Mouse (Mus musculus): ENCODE data around the gene Zdhhc7. TPM values are rescaled to one million over a fixed set of nuclear protein-coding genes. Genes with fewer than 3 reads are reported as not detected.
A peak's percentile ranks its signal among the peaks of the same experiment; 100 is the strongest.

Gene Zdhhc7
- polyA plus RNA-seq, 1 experiment from 2014 or later: 10.8 TPM

- no peak overlapping the region for H3K27ac ChIP-seq (ENCODE audit: low read depth)
- H3K36me3 ChIP-seq (replicated peaks; ENCODE audit: insufficient read depth, low read length): no peaks in the 10 kb centered on the region
- no peak for ATAC-seq
- H3K4me2 ChIP-seq (ENCODE audit: low read depth, low read length): no peak overlapping the region
- no peaks in the 10 kb centered on the region for H3K9me3 ChIP-seq (ENCODE audit: low read length)
- H3K9ac ChIP-seq (replicated peaks): no peak overlapping the region
- peaks cover 24% of the 10 kb centered on the region for H3K27me3 ChIP-seq (ENCODE audit: insufficient read depth, low read length)
- WGBS (ENCODE audit: insufficient replicate concordance): 73% methylated on average over 5 of the region's 5 CpGs
- no peak for DNase-seq
- TF ChIP-seq EP300 (IDR thresholded peaks at IDR 0.05; ENCODE audit: low read depth) (no peak), CTCF (IDR thresholded peaks at IDR 0.05; ENCODE audit: low read depth) (no peak)
- no peak overlapping the region for H3K4me3 ChIP-seq (ENCODE audit: low read depth, low read length)
- peaks cover 11% of the 10 kb centered on the region for H3K4me1 ChIP-seq (ENCODE audit: insufficient read depth)
These were observed 17.6 kb upstream of the Zdhhc7 start for GRCm38 (mm10) chr8:120118847-120119246.

DNA sequence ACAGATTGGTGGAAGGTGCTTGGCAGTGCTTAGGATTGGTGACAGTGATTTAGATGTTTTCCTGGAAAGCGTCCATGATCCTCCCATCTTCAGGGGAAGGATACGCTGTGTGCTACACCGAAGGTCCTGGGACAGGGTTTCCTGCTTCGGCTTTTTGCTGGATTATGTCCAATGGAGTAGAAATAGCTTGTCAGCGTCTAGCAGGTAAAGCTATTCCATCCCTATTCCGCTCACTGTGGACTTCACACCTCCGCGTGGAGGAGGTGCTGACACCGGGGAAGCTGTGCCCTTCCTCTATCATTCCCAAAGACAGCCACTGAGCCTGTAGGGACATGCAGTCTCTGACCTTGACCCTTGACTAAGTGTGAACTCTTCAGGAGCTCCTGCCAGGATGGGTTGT lies 16.9 kb upstream of the Zdhhc7 start:
- Histone ChIP-seq H3K4me2 (ENCODE audit: low read depth, low read length) (no peak overlapping the region), H3K9me3 (ENCODE audit: low read length) (no peaks in the 10 kb centered on the region), H3K4me1 (ENCODE audit: insufficient read depth) (peaks cover 16% of the 10 kb centered on the region), H3K9ac (replicated peaks) (no peak overlapping the region), H3K27me3 (ENCODE audit: insufficient read depth, low read length) (peaks cover 24% of the 10 kb centered on the region), H3K4me3 (ENCODE audit: low read depth, low read length) (no peak overlapping the region), H3K36me3 (replicated peaks; ENCODE audit: insufficient read depth, low read length) (no peaks in the 10 kb centered on the region), H3K27ac (ENCODE audit: low read depth) (no peak overlapping the region)
- no peak for DNase-seq
- TF ChIP-seq CTCF (IDR thresholded peaks at IDR 0.05; ENCODE audit: low read depth) (no peak), EP300 (IDR thresholded peaks at IDR 0.05; ENCODE audit: low read depth) (no peak)
- ATAC-seq: no peak
- 74% methylated on average over 9 of the region's 9 CpGs for WGBS (ENCODE audit: insufficient replicate concordance)

DNA sequence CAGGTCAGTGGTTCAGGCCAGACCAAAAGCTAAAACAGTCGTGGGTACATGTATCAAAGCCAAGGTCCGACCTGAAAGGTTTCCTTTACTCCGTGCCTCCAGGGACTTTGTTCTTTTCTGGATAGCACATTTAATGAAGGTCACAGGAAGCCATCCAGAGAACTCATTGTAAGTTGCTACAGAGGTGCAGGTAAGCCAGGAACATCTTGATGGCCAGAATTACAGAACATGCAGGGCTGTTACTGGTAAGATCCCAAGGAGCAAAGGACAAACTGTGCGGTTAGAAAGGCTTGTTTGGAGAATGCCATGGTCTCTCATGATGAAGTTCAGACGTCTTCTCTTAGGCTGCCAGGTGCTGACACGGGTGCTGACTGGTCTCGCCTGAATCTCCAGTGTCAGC lies 15.3 kb upstream of the Zdhhc7 start:
- Histone ChIP-seq H3K4me3 (ENCODE audit: low read depth, low read length) (no peak overlapping the region), H3K4me2 (ENCODE audit: low read depth, low read length) (peak overlapping the region; percentile 20; the same call in 1 of the 2 replicates), H3K9ac (replicated peaks) (no peak overlapping the region), H3K27ac (ENCODE audit: low read depth) (no peak overlapping the region), H3K4me1 (ENCODE audit: insufficient read depth) (peaks cover 21% of the 10 kb centered on the region), H3K9me3 (ENCODE audit: low read length) (no peaks in the 10 kb centered on the region), H3K36me3 (replicated peaks; ENCODE audit: insufficient read depth, low read length) (no peaks in the 10 kb centered on the region), H3K27me3 (ENCODE audit: insufficient read depth, low read length) (peaks cover 24% of the 10 kb centered on the region)
- no peak for TF ChIP-seq EP300 (IDR thresholded peaks at IDR 0.05; ENCODE audit: low read depth)
- no peak for TF ChIP-seq CTCF (IDR thresholded peaks at IDR 0.05; ENCODE audit: low read depth)
- DNase-seq (no peak), ATAC-seq (no peak)
- 61% methylated on average over 7 of the region's 7 CpGs for WGBS (ENCODE audit: insufficient replicate concordance)

- no peak for DNase-seq
- H3K27ac ChIP-seq (ENCODE audit: low read depth): peak overlapping the region; percentile 12; the same call in 1 of the 2 replicates
- H3K4me2 ChIP-seq (ENCODE audit: low read depth, low read length): peak overlapping the region; percentile 100
- H3K27me3 ChIP-seq (ENCODE audit: insufficient read depth, low read length): peaks cover 24% of the 10 kb centered on the region
- TF ChIP-seq EP300 (IDR thresholded peaks at IDR 0.05; ENCODE audit: low read depth) (no peak), CTCF (IDR thresholded peaks at IDR 0.05; ENCODE audit: low read depth) (no peak)
- no peaks in the 10 kb centered on the region for H3K36me3 ChIP-seq (replicated peaks; ENCODE audit: insufficient read depth, low read length)
- WGBS (ENCODE audit: insufficient replicate concordance): 3% methylated on average over 38 of the region's 46 CpGs
- peak; percentile 10 for ATAC-seq
- peaks cover 19% of the 10 kb centered on the region for H3K4me1 ChIP-seq (ENCODE audit: insufficient read depth)
- H3K9ac ChIP-seq (replicated peaks): peak overlapping the region; percentile 60
- H3K4me3 ChIP-seq (ENCODE audit: low read depth, low read length): peak overlapping the region; percentile 61
- no peaks in the 10 kb centered on the region for H3K9me3 ChIP-seq (ENCODE audit: low read length)
These were observed 13.1 kb upstream of the Zdhhc7 start for GRCm38 (mm10) chr8:120114315-120114841.

GRCm38 (mm10) chr8:120113758-120114255 lies 12.5 kb upstream of the Zdhhc7 start, which contains the start of gene 6430548M08Rik:
TSS of gene 6430548M08Rik (plus strand) at chr8:120114152.
- H3K27ac ChIP-seq (ENCODE audit: low read depth): peak within 1 kb of the TSS; percentile 92
- WGBS (ENCODE audit: insufficient replicate concordance): 0% methylated on average over 45 of the region's 61 CpGs
- peaks cover 24% of the 10 kb centered on the region for H3K27me3 ChIP-seq (ENCODE audit: insufficient read depth, low read length)
- H3K4me3 ChIP-seq (ENCODE audit: low read depth, low read length): peak within 1 kb of the TSS; percentile 61
- H3K9me3 ChIP-seq (ENCODE audit: low read length): no peaks in the 10 kb centered on the region
- DNase-seq: peak; percentile 100
- ATAC-seq: peak; percentile 93
- no peaks in the 10 kb centered on the region for H3K36me3 ChIP-seq (replicated peaks; ENCODE audit: insufficient read depth, low read length)
- H3K4me1 ChIP-seq (ENCODE audit: insufficient read depth): peaks cover 21% of the 10 kb centered on the region
- H3K9ac ChIP-seq (replicated peaks): peak within 1 kb of the TSS; percentile 70
- H3K4me2 ChIP-seq (ENCODE audit: low read depth, low read length): peak within 1 kb of the TSS; percentile 100
- peak; percentile 81 for TF ChIP-seq CTCF (IDR thresholded peaks at IDR 0.05; ENCODE audit: low read depth)
- TF ChIP-seq EP300 (IDR thresholded peaks at IDR 0.05; ENCODE audit: low read depth): no peak

GRCm38 (mm10) chr8:120113306-120113705 lies 12.0 kb upstream of the Zdhhc7 start:
- peak overlapping the region; percentile 61 for H3K4me3 ChIP-seq (ENCODE audit: low read depth, low read length)
- H3K27me3 ChIP-seq (ENCODE audit: insufficient read depth, low read length): peaks cover 24% of the 10 kb centered on the region
- DNase-seq (no peak), ATAC-seq (peak; percentile 35)
- H3K9ac ChIP-seq (replicated peaks): peak overlapping the region; percentile 70
- H3K36me3 ChIP-seq (replicated peaks; ENCODE audit: insufficient read depth, low read length): no peaks in the 10 kb centered on the region
- WGBS (ENCODE audit: insufficient replicate concordance): 7% methylated on average over 10 of the region's 10 CpGs
- H3K4me1 ChIP-seq (ENCODE audit: insufficient read depth): peaks cover 26% of the 10 kb centered on the region
- peak overlapping the region; percentile 100 for H3K4me2 ChIP-seq (ENCODE audit: low read depth, low read length)
- no peak for TF ChIP-seq CTCF (IDR thresholded peaks at IDR 0.05; ENCODE audit: low read depth)
- no peaks in the 10 kb centered on the region for H3K9me3 ChIP-seq (ENCODE audit: low read length)
- peak overlapping the region; percentile 92 for H3K27ac ChIP-seq (ENCODE audit: low read depth)

All from liver, postnatal 0 days (tissue).